Mouse (Mus musculus) large intestine, adult 2 months (tissue): ENCODE measurements around the gene Cdh16. TPM values are rescaled to one million over a fixed set of nuclear protein-coding genes. Genes with fewer than 3 reads are reported as not detected.

ENCODE experiments used
- DNase-seq: peaks from one replicate; pipeline ENCODE4 v3.0.0-alpha.2; 2012; ENCODE audit warnings: low read depth, low spot score
- WGBS: fragments of 180-500 bp; shearing (Covaris S2); methylation state at CpG from one replicate; pipeline ENCODE4 v1.1.7; 2018; 5-methylcytosine and 5-hydroxymethylcytosine counted together
- polyA plus RNA-seq: library from polyadenylated mRNA; depleted of rRNA; stranded (reverse); fragments of >200 nt; gene quantifications from 2 replicates; pipeline ENCODE4 v1.2.3, GENCODE M21; 2012

Cdh16 gene
- polyA plus RNA-seq, 1 experiment, result 0.07 TPM

DNA sequence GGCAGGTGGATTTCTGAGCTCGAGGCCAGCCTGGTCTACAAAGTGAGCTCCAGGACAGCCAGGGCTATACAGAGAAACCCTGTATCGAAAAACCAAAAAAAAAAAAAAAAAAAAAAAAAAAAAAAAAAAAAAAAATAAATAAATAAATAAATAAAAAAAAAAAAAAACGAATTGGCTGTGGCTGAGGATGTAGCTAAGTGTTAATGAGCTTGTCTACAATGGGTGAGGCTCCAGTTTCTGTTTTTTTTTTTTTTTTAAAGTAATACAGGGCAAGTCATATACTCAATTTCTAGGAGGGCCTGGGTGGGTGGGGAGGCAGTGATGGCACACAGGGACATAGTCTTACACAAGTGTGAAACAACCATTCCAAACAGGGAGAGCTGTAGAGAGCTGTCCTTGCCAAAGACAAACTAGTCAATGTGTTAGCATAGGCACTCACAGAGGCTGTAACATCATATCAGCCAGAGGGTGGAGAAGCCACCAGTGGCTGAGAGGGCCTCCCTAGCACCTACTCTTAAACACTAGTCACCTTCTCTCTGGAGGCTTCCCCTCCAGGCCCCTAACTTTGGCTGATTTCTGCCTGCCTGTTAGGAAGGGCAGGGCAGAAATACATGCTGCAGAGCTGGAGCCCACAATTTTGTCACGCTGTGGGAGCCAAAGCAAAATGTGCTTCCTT is 3.0 kb upstream of the Cdh16 start:
- WGBS, result 66% methylated on average over 4 of the region's 4 CpGs
- no peak for DNase-seq

- 66% methylated on average over 5 of the region's 5 CpGs for WGBS
Measured at GRCm38 (mm10) chr8:104620765-104621164, 3.4 kb downstream of the Cdh16 start.

GRCm38 (mm10) chr8:104613119-104613518 is 11.1 kb downstream of the Cdh16 start:
- WGBS, result 62% methylated on average over 4 of the region's 4 CpGs
- DNase-seq, result no peak

More at GRCm38 (mm10) chr8:104620765-104621164, 3.4 kb downstream of the Cdh16 start:
- DNase-seq, result no peak

- 58% methylated on average over 4 of the region's 4 CpGs for WGBS
- DNase-seq, result no peak
Measured at GRCm38 (mm10) chr8:104611613-104612012, 12.6 kb downstream of the Cdh16 start.

DNA sequence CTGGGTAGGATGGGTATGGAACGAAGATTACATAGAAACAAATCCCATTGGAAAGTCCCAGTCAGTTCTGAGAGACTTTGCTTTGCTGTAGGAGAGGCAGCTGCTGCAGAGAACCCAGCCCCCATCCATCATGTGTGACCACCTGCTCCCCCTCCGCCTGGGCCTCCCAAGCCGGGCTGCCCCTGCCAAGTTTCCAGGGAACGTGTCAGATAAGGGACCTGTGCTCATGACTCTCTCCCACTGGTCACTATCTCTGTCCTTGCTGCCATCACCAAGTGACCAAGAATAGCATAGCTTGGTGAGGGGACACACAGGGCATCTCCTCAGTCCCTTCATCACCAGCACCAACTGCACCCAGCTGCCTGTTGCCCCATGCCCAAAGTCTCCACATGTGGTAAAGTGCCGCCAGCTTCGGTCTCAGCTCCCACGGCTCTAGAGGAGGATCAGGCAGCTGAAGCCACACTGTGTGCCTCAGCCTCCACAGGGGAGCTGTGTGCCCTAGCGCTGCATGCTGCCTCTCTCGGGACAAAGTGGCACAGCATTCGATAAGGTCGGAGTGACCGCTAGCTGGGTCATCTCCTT is 13.9 kb downstream of the Cdh16 start:
- DNase-seq, result no peak
- WGBS, result 85% methylated on average over 12 of the region's 12 CpGs

GRCm38 (mm10) chr8:104609222-104609621 is 15.0 kb downstream of the Cdh16 start:
- DNase-seq, result no peak

DNA sequence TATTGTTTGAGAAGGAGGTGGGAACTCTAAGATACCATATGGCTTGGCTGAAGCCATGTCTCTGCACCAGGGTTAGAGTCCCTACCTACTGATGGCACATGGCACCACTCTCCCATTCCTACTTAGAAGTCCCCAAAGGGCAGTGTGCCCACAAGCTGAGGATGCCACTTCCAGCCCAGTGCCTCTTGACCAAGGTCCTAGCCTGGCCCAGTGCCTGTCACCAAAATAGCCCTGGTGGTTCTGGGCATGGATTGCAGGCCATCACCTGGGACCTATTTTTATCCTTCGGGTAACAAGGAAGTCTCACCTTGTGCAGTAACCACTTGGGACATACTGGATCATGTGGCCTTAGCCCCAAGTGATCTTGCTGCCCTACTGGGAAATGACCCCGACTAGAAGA is 16.3 kb downstream of the Cdh16 start:
- WGBS, result 67% methylated on average over 2 of the region's 2 CpGs
- DNase-seq, result no peak

More at GRCm38 (mm10) chr8:104609222-104609621, 15.0 kb downstream of the Cdh16 start:
- WGBS, result 74% methylated on average over 8 of the region's 8 CpGs

DNA sequence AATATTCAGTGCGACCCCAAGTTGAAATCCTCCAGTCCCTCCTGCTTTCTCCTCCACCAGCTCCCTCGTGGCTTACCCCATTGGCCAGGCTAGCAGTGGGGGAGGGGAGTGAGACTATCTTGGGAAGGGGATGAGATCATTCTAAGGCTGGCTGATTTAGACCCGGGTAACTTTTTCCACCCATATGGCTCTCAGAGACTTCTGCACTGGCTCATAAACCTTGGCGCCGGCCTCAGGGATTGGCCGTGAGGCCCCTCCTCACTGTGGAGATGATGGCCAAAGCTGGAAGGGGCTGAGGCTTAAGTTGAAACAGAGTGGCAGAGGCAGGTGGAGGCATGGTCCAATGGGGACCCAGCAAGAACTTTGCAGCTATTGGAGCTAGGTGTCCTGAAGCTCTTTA is 17.9 kb downstream of the Cdh16 start:
- no peak for DNase-seq
- WGBS, result 26% methylated on average over 6 of the region's 6 CpGs

DNA sequence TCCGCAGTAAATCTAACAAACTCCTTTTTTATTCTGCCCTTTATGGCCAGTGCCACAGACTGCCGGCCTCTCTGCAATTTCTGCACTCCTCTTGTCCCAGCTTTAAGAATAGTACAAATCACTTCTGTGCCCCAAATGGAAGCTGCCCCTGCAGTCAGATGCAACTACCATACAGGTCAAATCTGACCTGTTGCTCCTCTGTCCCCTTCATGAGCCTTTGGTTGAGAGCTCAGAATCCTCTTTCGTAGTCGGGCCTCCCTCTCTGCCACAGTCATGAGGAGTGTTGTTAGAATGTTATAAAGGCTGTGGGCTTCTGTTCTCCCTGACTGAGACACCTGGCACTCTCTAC is 21.0 kb downstream of the Cdh16 start:
- DNase-seq, result no peak
- 74% methylated on average over 4 of the region's 4 CpGs for WGBS

- DNase-seq, result peak; percentile 66
- 26% methylated on average over 21 of the region's 21 CpGs for WGBS
Measured at GRCm38 (mm10) chr8:104602468-104603244, 21.5 kb downstream of the Cdh16 start.

DNA sequence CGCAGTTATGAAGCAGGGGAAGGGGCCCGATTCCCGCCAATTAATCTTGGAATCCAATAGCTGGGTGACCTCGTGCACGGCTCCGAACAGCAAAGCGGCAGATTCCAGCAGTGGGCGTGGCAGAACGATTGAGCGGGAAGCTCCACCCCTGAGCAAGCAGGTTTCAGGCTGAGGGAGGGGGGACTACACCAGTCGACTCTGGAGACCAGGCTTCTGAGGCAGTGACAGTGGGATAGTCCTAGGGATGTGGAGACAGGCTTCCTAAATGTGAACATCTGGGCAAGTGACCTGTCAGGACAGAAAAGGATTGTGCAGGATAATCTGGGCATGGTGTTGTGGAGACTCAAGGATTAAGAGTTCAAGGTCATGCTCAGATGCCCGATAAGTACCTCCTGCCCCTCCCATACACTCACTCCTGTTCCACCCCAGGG is 22.2 kb downstream of the Cdh16 start:
- 2% methylated on average over 12 of the region's 12 CpGs for WGBS

GRCm38 (mm10) chr8:104601386-104601785 is 22.8 kb downstream of the Cdh16 start:
- no peak for DNase-seq
- 41% methylated on average over 7 of the region's 7 CpGs for WGBS

More for the DNA sequence above, 22.2 kb downstream of the Cdh16 start:
- no peak for DNase-seq

DNA sequence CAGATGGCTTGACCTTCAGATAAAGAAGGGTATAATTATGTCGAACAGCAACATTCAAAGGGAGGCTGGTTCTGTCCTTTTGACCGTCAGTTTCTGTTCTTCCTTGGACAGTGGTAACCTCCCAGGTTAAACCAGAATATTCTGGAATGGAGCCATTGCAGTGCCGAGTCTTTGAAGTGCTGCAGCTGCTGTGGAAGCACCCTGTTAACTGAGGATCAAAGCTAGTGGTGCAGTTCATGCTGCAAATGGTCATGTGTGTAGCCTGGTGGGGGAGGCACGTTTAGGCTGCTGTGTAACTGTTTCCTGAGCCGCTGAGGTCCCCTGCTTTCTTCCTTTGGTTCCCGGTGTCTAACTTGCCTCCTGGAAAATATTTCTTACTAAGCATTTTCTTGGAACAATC is 25.7 kb downstream of the Cdh16 start:
- no peak for DNase-seq
- 41% methylated on average over 6 of the region's 6 CpGs for WGBS

GRCm38 (mm10) chr8:104597656-104598055 is 26.5 kb downstream of the Cdh16 start:
- DNase-seq, result no peak
- 65% methylated on average over 6 of the region's 6 CpGs for WGBS

DNA sequence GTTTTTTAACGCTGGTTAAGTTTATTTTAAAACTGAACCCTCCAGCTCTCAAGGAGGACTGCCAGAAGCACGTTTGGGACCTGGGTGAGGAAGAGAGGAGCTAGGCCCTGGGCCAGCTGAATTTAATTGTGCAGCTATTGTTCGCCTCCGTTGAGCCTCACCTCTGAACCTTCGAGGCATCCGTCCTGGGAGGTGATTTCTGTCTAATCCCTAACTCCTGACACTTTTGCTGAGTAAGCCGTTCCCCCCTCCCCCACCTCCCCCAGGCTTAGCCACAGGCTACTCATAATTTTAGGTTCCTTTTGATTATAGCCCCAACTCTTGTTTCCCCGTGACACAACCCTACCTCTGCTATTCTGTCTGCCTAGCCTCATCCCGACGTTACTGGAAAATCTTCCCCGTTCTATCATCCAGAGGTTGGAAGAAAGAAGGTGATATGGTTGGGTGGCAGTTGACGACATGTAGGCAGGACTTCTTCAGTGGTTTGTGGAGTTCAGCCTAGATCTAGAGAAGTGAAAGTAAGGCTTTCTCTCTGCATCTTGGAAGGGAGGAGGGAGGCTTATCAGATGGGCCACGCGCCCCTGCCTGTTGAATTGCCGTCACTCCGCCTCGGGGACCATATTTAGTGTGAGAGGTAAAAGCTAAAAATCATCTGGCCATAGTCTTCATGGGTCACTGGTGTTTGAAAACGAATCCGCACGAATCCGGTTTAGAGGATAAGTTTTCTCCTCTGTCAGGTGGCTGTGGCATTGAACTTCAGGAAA is 28.2 kb downstream of the Cdh16 start:
- 79% methylated on average over 21 of the region's 21 CpGs for WGBS
- DNase-seq, result no peak

DNA sequence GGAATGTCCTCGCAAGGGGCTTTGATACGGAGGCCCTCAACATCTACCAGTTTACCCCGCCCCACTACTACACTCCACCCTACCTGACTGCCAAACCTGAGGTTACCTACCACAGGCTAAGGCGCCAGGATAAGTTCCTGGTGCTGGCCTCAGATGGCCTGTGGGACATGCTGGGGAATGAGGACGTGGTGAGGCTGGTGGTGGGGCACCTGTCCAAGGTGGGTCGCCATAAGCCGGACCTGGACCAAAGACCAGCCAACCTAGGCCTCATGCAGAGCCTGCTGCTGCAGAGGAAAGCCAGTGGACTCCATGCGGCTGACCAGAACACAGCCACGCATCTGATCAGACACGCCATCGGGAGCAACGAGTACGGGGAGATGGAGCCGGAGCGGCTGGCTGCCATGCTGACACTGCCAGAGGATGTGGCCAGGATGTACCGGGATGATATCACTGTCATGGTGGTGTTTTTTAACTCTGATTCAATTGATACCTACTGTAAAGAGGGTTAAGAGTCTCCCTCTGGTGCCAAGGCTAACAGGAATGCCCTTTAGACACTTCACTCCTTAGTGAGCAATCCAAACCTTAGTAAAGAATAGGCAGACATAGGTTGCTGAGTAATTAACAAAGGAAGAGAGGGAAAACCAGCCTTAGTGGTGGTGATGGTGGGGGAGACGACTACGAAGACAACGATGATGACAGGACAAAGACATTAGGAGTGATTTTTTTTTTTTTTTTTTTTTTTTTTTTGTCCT is 29.4 kb downstream of the Cdh16 start:
- 95% methylated on average over 19 of the region's 19 CpGs for WGBS

GRCm38 (mm10) chr8:104593536-104594325 is 30.5 kb downstream of the Cdh16 start:
- WGBS, result 92% methylated on average over 31 of the region's 31 CpGs
- DNase-seq, result no peak

More for the DNA sequence above, 29.4 kb downstream of the Cdh16 start:
- no peak for DNase-seq

DNA sequence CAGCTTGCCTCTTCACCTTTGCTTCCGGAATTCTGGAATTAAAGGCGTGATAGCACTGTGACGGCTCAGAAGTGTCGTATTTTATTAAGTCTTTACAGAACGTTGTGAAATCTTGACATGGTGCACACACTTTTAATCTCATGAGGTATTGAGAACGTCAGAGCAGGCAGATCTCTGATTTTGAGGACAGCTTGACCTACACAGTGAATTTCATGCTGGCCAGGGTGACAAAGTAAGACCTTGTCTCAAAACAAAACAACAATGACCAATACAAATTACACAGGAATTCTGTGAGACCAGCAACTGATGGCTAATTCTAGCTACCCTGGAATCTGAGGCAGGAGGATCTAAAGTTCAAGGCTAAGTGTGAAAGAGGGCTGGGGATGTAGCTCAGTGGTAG is 31.6 kb downstream of the Cdh16 start:
- 65% methylated on average over 6 of the region's 6 CpGs for WGBS
- no peak for DNase-seq

GRCm38 (mm10) chr8:104591856-104592255 is 32.3 kb downstream of the Cdh16 start:
- WGBS, result 2% methylated on average over 9 of the region's 9 CpGs
- DNase-seq, result no peak
